9 mouse cellular contexts compared by ENCODE assay signal in genomic region chr2:128699201-128699885, GRCm38 (mm10). TPM values are rescaled to one million over a fixed set of nuclear protein-coding genes. Genes with fewer than 3 reads are reported as not detected.
DNase-seq lines count a peak whose midpoint lies in the region; ATAC-seq and TF ChIP-seq lines count a peak whose summit lies in the region.
"Had no signal": no experiment of that assay in that cellular context is flagged by ENCODE, and none has a peak within 500 bp of the region (broad histone marks: within the 10 kb centered on the region; RNA-seq: fewer than 3 reads in every experiment).

No protein-coding gene starts in this region.

- DNase-seq in frontal cortex, adult 2 months (ENCODE audit: extremely low spot score in 1 of 2, low spot score in 1 of 2), result no peak
- DNase-seq in adrenal gland, adult 8-10 months, result peak; percentile 15
- DNase-seq in gastrocnemius, adult 18-20 months (ENCODE audit: low spot score), result peak; percentile 24
- DNase-seq in kidney, adult 18-20 months, result peak; percentile 79

- peak overlapping the region; percentile 79 for H3K4me2 ChIP-seq in lung, embryonic 16.5 days (ENCODE audit: low read depth, low read length)

- H3K4me1 ChIP-seq in lung, embryonic 16.5 days (replicated peaks; ENCODE audit: control insufficient read depth, insufficient read depth, low read length), result peaks cover 12% of the 10 kb centered on the region; the same call in 1 of the 2 replicates
- H3K4me1 ChIP-seq in small intestine, adult 2 months (ENCODE audit: control insufficient read depth, insufficient read depth, insufficient read length, low read length), result peaks cover 10% of the 10 kb centered on the region; the same call in 1 of the 2 replicates

- TF ChIP-seq POLR2A in small intestine, adult 2 months (IDR thresholded peaks at IDR 0.05; ENCODE audit: low read depth, low read length), result no peak

- H3K4me3 ChIP-seq in lung, embryonic 16.5 days (ENCODE audit: low read length), result peak overlapping the region; percentile 83
- peak overlapping the region; percentile 87 for H3K4me3 ChIP-seq in small intestine, adult 2 months (ENCODE audit: low read depth, low read length)

- no peaks in the 10 kb centered on the region for H3K27me3 ChIP-seq in lung, embryonic 16.5 days (ENCODE audit: control insufficient read depth, insufficient read depth, low read depth, low read length)
- H3K27me3 ChIP-seq in small intestine, adult 2 months (ENCODE audit: control insufficient read depth, insufficient read depth, low read length), result no peaks in the 10 kb centered on the region
- H3K27me3 ChIP-seq: CH12.LX had no signal

- H3K9me3 ChIP-seq in lung, embryonic 16.5 days (ENCODE audit: control insufficient read depth, low read length), result no peaks in the 10 kb centered on the region

- 2% methylated on average over 24 of the region's 24 CpGs for WGBS in lung, embryonic 16.5 days
- 1% methylated on average over 24 of the region's 24 CpGs for WGBS in small intestine, adult 2 months

- no peaks in the 10 kb centered on the region for H3K36me3 ChIP-seq in lung, embryonic 16.5 days (ENCODE audit: control insufficient read depth, insufficient read depth, low read length)
- peaks cover 11% of the 10 kb centered on the region; the same call in 1 of the 2 replicates for H3K36me3 ChIP-seq in small intestine, adult 2 months (ENCODE audit: control insufficient read depth, insufficient read depth, low read length)

- peak; percentile 2; the same call in 1 of the 2 replicates for ATAC-seq in frontal cortex, adult (ENCODE audit: low TSS enrichment)
- peak; percentile 21 for ATAC-seq in lung, embryonic 16.5 days (ENCODE audit: low read depth)
- no peak for ATAC-seq in megakaryocyte progenitor cell, adult 5-6 weeks (replicated peaks; ENCODE audit: poor library complexity)

- peak overlapping the region; percentile 96 for H3K27ac ChIP-seq in lung, embryonic 16.5 days (ENCODE audit: low read length)
- peak overlapping the region; percentile 94 for H3K27ac ChIP-seq in small intestine, adult 2 months (ENCODE audit: insufficient read depth, low read depth, low read length)

- no peak for TF ChIP-seq CTCF in small intestine, adult 2 months (IDR thresholded peaks at IDR 0.05; ENCODE audit: extremely low read depth, insufficient read length, insufficient replicate concordance, low read depth, low read length)

- H3K9ac ChIP-seq in lung, embryonic 16.5 days (ENCODE audit: low read length), result peak overlapping the region; percentile 88

RNA-seq across cellular contexts. Expression of gene Mertk, which starts 0.6 kb away (rescaled TPM):
- polyA plus RNA-seq in frontal cortex, adult 2 months (2012; rRNA removed), result 16.8 and 18.3 TPM in 2 replicates
- 10 to 100 TPM in 3 of 4 experiments, 1 to 10 TPM in 1; 9.6 to 19.3 (median 12.6) TPM for total RNA-seq in adrenal gland, adult 8-10 months (2022)
- 1 to 10 TPM; 2.2 to 2.8 TPM for total RNA-seq in gastrocnemius, adult 18-20 months (2021)
- polyA plus RNA-seq in lung, embryonic 16.5 days (2015; fragmentation: Nextera tagmentation; extraction: Ambion mirVana), result 7.8 and 9.2 TPM in 2 replicates
- 5.6 and 11.0 TPM in 2 replicates for polyA plus RNA-seq in small intestine, adult 2 months (2012; rRNA removed)
- 0.10 TPM in 1 of 2 replicates, not detected in the other for total RNA-seq in megakaryocyte progenitor cell, adult 5-6 weeks (2015)
- total RNA-seq in megakaryocyte progenitor cell, adult 5-6 weeks (2017), result 0.03 TPM in 1 of 2 replicates, not detected in the other

RNA-seq across cellular contexts. Expression of gene Anapc1, which starts 12.2 kb away (rescaled TPM):
- polyA plus RNA-seq in frontal cortex, adult 2 months (2012; rRNA removed), result 41.4 and 45.5 TPM in 2 replicates
- total RNA-seq in adrenal gland, adult 8-10 months (2022), result 100 to 1,000 TPM in 1 of 4 experiments, 10 to 100 TPM in 3; 68.0 to 107 (median 76.9) TPM
- total RNA-seq in gastrocnemius, adult 18-20 months (2021), result 10 to 100 TPM; 30.0 to 31.1 TPM
- 56.8 and 60.7 TPM in 2 replicates for polyA plus RNA-seq in lung, embryonic 16.5 days (2015; fragmentation: Nextera tagmentation; extraction: Ambion mirVana)
- polyA plus RNA-seq in small intestine, adult 2 months (2012; rRNA removed), result 7.8 and 19.1 TPM in 2 replicates
- 101 and 121 TPM in 2 replicates for total RNA-seq in megakaryocyte progenitor cell, adult 5-6 weeks (2015)
- 99.2 and 116 TPM in 2 replicates for total RNA-seq in megakaryocyte progenitor cell, adult 5-6 weeks (2017)

Comparison
In these comparisons a context has a peak if more than half of its experiments do, and no peak if none do; other contexts are left out.
1. DNase-seq: peak in adrenal gland, adult 8-10 months (single experiment), gastrocnemius, adult 18-20 months (single experiment) and kidney, adult 18-20 months (single experiment); none in frontal cortex, adult 2 months (0 of 2).